Mouse (Mus musculus): ENCODE data around the gene Knop1. TPM values are rescaled to one million over a fixed set of nuclear protein-coding genes. Genes with fewer than 3 reads are reported as not detected.

Knop1 gene
- polyA plus RNA-seq, 2 experiments from 2014 or later: 37.0 to 39.8 TPM

- ATAC-seq: no peak
Observed at GRCm38 (mm10) chr7:118796838-118797237, 59.2 kb downstream of the Knop1 start.

- no peak for ATAC-seq
Observed at GRCm38 (mm10) chr7:118795779-118796178, 60.3 kb downstream of the Knop1 start.

GRCm38 (mm10) chr7:118793899-118794298 is 62.2 kb downstream of the Knop1 start:
- no peak for ATAC-seq

Other genes with a start within 250 kb of the Knop1 start
- gene Gde1, start 150.5 kb downstream of the Knop1 start, polyA plus RNA-seq (2017; shearing (Covaris generic)): 10 to 100 TPM; 15.9 to 17.9 TPM
- gene Ccp110, start 143.7 kb downstream of the Knop1 start, polyA plus RNA-seq (2017; shearing (Covaris generic)): 1 to 10 TPM; 4.7 to 7.7 TPM
- gene Vps35l, start 116.0 kb downstream of the Knop1 start, polyA plus RNA-seq (2017; shearing (Covaris generic)): 100 to 1,000 TPM in 1 of 2 experiments, 10 to 100 TPM in 1; 67.3 to 132 TPM
- under 1 TPM; 0.35 to 0.56 TPM for gene Iqck, start 502 bp downstream of the Knop1 start, polyA plus RNA-seq (2017; shearing (Covaris generic))
- 1 to 10 TPM in 1 of 2 experiments, under 1 TPM in 1; 0.98 to 1.0 TPM for gene Gprc5b, start 139.0 kb upstream of the Knop1 start, polyA plus RNA-seq (2017; shearing (Covaris generic))